Mouse (Mus musculus): ENCODE measurements at regions not wholly inside any gene's neighbourhood (a gene's known extent, or its start where the extent isn't known, plus 50 kb on each side); places are given as distances from the start of the nearest gene placed in this dataset.
"Not testable (repeated sequence)": the region's sequence is repeated elsewhere in the genome, so short reads cannot be mapped to it uniquely, and the experiment has no call there.

DNA sequence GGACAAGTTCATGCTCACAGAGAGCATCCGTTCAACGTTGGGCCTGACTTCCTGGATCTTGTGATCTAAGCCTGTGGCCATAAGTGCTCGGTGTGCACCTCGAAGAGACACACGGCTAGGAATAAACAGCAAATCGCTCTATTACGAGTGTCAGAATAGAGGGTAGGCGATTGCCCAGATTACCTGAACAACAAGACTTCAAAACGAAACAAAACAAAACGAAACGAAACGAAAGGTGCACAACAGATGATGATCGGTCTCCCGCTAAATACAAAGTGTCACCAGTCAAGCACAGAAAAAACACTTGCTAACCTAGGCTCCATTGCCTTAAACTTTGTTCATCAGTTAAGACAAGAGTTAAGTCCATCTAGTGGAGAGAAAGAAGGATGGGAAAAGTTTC, 67.4 kb downstream of the Pdia4 start:
- not testable (repeated sequence) for H3K4me3 ChIP-seq (ENCODE audit: low read length); H3K27ac ChIP-seq (ENCODE audit: low read length); H3K9me3 ChIP-seq (ENCODE audit: control insufficient read depth, low read length); H3K4me2 ChIP-seq (ENCODE audit: low read depth, low read length); H3K4me1 ChIP-seq (ENCODE audit: control insufficient read depth, insufficient read depth, low read length); ATAC-seq; H3K36me3 ChIP-seq (ENCODE audit: control insufficient read depth, insufficient read depth, low read length); H3K27me3 ChIP-seq (replicated peaks; ENCODE audit: control insufficient read depth, insufficient read depth, low read length); H3K9ac ChIP-seq (ENCODE audit: low read depth, low read length)
- WGBS: 89% methylated on average over 8 of the region's 14 CpGs

DNA sequence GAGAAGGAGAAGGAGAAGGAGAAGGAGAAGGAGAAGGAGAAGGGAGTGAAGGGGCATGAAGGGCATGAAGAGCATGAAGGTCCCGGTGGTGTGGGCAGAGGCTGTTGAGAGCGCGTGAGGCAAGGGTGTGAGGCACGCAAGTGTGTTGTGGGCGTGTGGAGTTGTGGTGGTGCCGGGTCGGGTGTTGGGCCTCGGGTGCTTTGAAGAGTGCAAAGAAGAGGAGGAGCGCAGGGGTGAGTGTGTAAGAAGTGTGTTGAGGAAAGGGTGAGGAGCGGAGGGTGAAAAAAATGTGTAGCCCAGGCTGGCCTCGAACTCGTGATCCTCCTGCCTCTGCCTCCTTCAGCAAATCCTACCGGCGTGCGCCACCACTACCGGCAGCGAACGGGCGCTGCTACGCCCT, 69.4 kb downstream of the Pdia4 start:
- H3K4me1 ChIP-seq (ENCODE audit: control insufficient read depth, insufficient read depth, low read length); H3K36me3 ChIP-seq (ENCODE audit: control insufficient read depth, insufficient read depth, low read length); ATAC-seq; H3K9me3 ChIP-seq (ENCODE audit: control insufficient read depth, low read length); H3K27ac ChIP-seq (ENCODE audit: low read length); H3K4me2 ChIP-seq (ENCODE audit: low read depth, low read length); H3K9ac ChIP-seq (ENCODE audit: low read depth, low read length); H3K4me3 ChIP-seq (ENCODE audit: low read length); H3K27me3 ChIP-seq (replicated peaks; ENCODE audit: control insufficient read depth, insufficient read depth, low read length): not testable (repeated sequence)
- 0% methylated on average over 4 of the region's 20 CpGs for WGBS

DNA sequence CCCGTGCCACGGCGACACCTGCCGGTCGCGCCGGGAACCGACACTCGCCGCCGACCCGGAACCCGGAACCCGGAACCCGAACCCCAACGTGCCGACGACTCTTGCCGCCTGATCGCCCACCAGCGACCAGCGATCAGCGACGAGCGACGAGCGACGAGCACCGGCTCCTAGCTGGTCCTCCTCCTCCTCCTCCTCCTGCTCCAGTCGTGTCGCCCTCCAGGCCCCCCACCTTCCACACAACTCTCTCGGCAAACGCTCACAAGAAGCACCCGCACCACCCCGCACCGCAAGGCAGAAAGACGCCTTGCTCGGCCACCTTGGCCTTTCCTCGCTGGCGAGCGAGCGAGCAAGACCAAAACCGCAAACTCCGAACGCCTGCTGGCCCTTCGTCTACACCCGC, 73.0 kb downstream of the Pdia4 start:
- not testable (repeated sequence) for H3K27me3 ChIP-seq (replicated peaks; ENCODE audit: control insufficient read depth, insufficient read depth, low read length); ATAC-seq
- 6% methylated on average over 18 of the region's 47 CpGs for WGBS

DNA sequence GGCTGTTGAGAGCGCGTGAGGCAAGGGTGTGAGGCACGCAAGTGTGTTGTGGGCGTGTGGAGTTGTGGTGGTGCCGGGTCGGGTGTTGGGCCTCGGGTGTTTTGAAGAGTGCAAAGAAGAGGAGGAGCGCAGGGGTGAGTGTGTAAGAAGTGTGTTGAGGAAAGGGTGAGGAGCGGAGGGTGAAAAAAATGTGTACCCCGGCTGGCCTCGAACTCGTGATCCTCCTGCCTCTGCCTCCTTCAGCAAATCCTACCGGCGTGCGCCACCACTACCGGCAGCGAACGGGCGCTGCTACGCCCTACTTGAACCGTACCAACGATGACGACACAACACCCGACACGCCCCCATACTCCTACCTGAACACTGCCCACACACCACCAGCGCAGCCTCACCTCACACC, 73.5 kb downstream of the Pdia4 start:
- not testable (repeated sequence) for H3K27ac ChIP-seq (ENCODE audit: low read length); H3K4me2 ChIP-seq (ENCODE audit: low read depth, low read length); ATAC-seq; H3K36me3 ChIP-seq (ENCODE audit: control insufficient read depth, insufficient read depth, low read length); H3K4me3 ChIP-seq (ENCODE audit: low read length); H3K9ac ChIP-seq (ENCODE audit: low read depth, low read length); H3K27me3 ChIP-seq (replicated peaks; ENCODE audit: control insufficient read depth, insufficient read depth, low read length); H3K9me3 ChIP-seq (ENCODE audit: control insufficient read depth, low read length); H3K4me1 ChIP-seq (ENCODE audit: control insufficient read depth, insufficient read depth, low read length)
- WGBS: 10% methylated on average over 11 of the region's 26 CpGs

More for the DNA sequence above, 73.0 kb downstream of the Pdia4 start:
- not testable (repeated sequence) for H3K9me3 ChIP-seq (ENCODE audit: control insufficient read depth, low read length); H3K27ac ChIP-seq (ENCODE audit: low read length); H3K4me1 ChIP-seq (ENCODE audit: control insufficient read depth, insufficient read depth, low read length); H3K36me3 ChIP-seq (ENCODE audit: control insufficient read depth, insufficient read depth, low read length)
- H3K9ac ChIP-seq (ENCODE audit: low read depth, low read length): peak overlapping the region; percentile 48; the same call in 1 of the 2 replicates
- H3K4me3 ChIP-seq (ENCODE audit: low read length): peak overlapping the region; percentile 42
- peak overlapping the region; percentile 47 for H3K4me2 ChIP-seq (ENCODE audit: low read depth, low read length)

DNA sequence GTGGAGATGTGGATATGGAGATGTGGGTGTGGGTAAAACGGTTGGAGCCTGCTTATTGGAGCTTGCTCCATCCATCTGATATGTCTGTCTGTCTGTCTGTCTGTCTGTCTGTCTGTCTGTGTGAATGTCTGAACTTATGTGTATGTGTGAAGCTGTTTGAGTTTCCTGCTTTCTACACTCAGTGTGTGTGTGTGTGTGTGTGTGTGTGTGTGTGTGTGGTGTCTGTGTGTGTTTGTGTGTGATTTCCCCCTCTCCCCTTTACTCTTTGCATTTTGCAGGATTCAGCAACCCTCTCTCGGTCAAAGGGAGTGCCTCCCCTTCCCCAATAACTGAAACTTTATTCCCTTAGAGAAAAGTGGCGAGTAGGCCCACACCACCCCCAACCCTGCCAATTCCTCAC, 75.3 kb downstream of the Pdia4 start:
- H3K4me3 ChIP-seq (ENCODE audit: low read length); H3K9ac ChIP-seq (ENCODE audit: low read depth, low read length); H3K27me3 ChIP-seq (replicated peaks; ENCODE audit: control insufficient read depth, insufficient read depth, low read length); ATAC-seq; H3K27ac ChIP-seq (ENCODE audit: low read length); H3K4me2 ChIP-seq (ENCODE audit: low read depth, low read length); H3K9me3 ChIP-seq (ENCODE audit: control insufficient read depth, low read length); H3K36me3 ChIP-seq (ENCODE audit: control insufficient read depth, insufficient read depth, low read length); H3K4me1 ChIP-seq (ENCODE audit: control insufficient read depth, insufficient read depth, low read length): not testable (repeated sequence)
- WGBS: no CpG with 5 or more reads among the region's 3 CpGs
